Mouse (Mus musculus) megakaryocyte, adult 5-6 weeks (primary cell): ENCODE data around the gene Ilk. TPM values are rescaled to one million over a fixed set of nuclear protein-coding genes. Genes with fewer than 3 reads are reported as not detected.
A peak's percentile ranks its signal among the peaks of the same experiment; 100 is the strongest.

Experiments used
- ATAC-seq: 2 replicates; pipeline ENCODE4 v1.8.0; 2016; ENCODE audit warnings: mild to moderate bottlenecking, inconsistent platforms; ENCODE audit not compliant: poor library complexity, severe bottlenecking
- total RNA-seq, 2 experiments: library from RNA; stranded (forward) in 1 of 2; stranded (reverse) in 1 of 2; fragments of 153-499, 151-499 nt in 1 of 2; fragments of 221-1000, 200-1000 nt in 1 of 2; gene quantifications; 2 replicates each; pipeline versions ENCODE4 v1.2.3 to v1.2.4; 2015 to 2017

The Ilk gene
- total RNA-seq, 2 experiments from 2014 or later, result 183 to 259 TPM

GRCm38 (mm10) chr7:105778553-105779265, 42.3 kb downstream of the Ilk start:
- peak; percentile 87 for ATAC-seq

- no peak for ATAC-seq
Observed at GRCm38 (mm10) chr7:105783861-105784260, 47.5 kb downstream of the Ilk start.

- ATAC-seq, result no peak
Observed at GRCm38 (mm10) chr7:105784556-105784955, 48.2 kb downstream of the Ilk start.

- no peak for ATAC-seq
Observed at GRCm38 (mm10) chr7:105786506-105787284, 50.3 kb downstream of the Ilk start.

- 0 out of 2 replicates have a peak, but pooled peaks have one; percentile 19 for ATAC-seq
Observed at GRCm38 (mm10) chr7:105787285-105788140, 51.1 kb downstream of the Ilk start, which contains the start of gene Dchs1. Gene Dchs1 (minus strand): TSS chr7:105787654.

- ATAC-seq, result no peak
Observed at GRCm38 (mm10) chr7:105791147-105791546, 54.8 kb downstream of the Ilk start.

Other genes with a start within 250 kb of the Ilk start
- gene Smpd1, start 182.2 kb upstream of the Ilk start, total RNA-seq (2015), result 25.8 and 26.1 TPM in 2 replicates
- gene Smpd1, start 182.2 kb upstream of the Ilk start, total RNA-seq (2017), result 24.7 and 33.3 TPM in 2 replicates
- gene Apbb1, start 154.9 kb upstream of the Ilk start, total RNA-seq (2015), result 1.6 and 1.9 TPM in 2 replicates
- gene Apbb1, start 154.9 kb upstream of the Ilk start, total RNA-seq (2017), result 3.7 and 9.5 TPM in 2 replicates
- not detected in 2 replicates for gene Hpx, start 136.5 kb upstream of the Ilk start, total RNA-seq (2015)
- 0.29 TPM in 1 of 2 replicates, not detected in the other for gene Hpx, start 136.5 kb upstream of the Ilk start, total RNA-seq (2017)
- 14.8 and 19.7 TPM in 2 replicates for gene Trim3, start 103.0 kb upstream of the Ilk start, total RNA-seq (2015)
- gene Trim3, start 103.0 kb upstream of the Ilk start, total RNA-seq (2017), result 10.9 and 15.3 TPM in 2 replicates
- 77.3 and 105 TPM in 2 replicates for gene Timm10b, start 96.5 kb upstream of the Ilk start, total RNA-seq (2015)
- gene Timm10b, start 96.5 kb upstream of the Ilk start, total RNA-seq (2017), result 85.4 and 91.6 TPM in 2 replicates
- 6.9 and 12.0 TPM in 2 replicates for gene Arfip2, start 96.2 kb upstream of the Ilk start, total RNA-seq (2015)
- gene Arfip2, start 96.2 kb upstream of the Ilk start, total RNA-seq (2017), result 24.6 and 24.8 TPM in 2 replicates
- 6.7 and 18.0 TPM in 2 replicates for gene Gm45799, start 96.0 kb upstream of the Ilk start, total RNA-seq (2015)
- gene Gm45799, start 96.0 kb upstream of the Ilk start, total RNA-seq (2017), result 6.0 and 6.6 TPM in 2 replicates
- 1.8 and 4.7 TPM in 2 replicates for gene Dnhd1, start 85.8 kb upstream of the Ilk start, total RNA-seq (2015)
- 0.95 and 2.7 TPM in 2 replicates for gene Dnhd1, start 85.8 kb upstream of the Ilk start, total RNA-seq (2017)
- 12.3 and 15.8 TPM in 2 replicates for gene Rrp8, start 793 bp downstream of the Ilk start, total RNA-seq (2015)
- 17.4 and 21.0 TPM in 2 replicates for gene Rrp8, start 793 bp downstream of the Ilk start, total RNA-seq (2017)
- 259 and 284 TPM in 2 replicates for gene Taf10, start 7.8 kb downstream of the Ilk start, total RNA-seq (2015)
- 129 and 148 TPM in 2 replicates for gene Taf10, start 7.8 kb downstream of the Ilk start, total RNA-seq (2017)
- 69.7 and 71.5 TPM in 2 replicates for gene Tpp1, start 15.6 kb downstream of the Ilk start, total RNA-seq (2015)
- 21.7 and 29.0 TPM in 2 replicates for gene Tpp1, start 15.6 kb downstream of the Ilk start, total RNA-seq (2017)
- 0.07 TPM in 2 replicates for gene Dchs1, start 51.1 kb downstream of the Ilk start, total RNA-seq (2015)
- gene Dchs1, start 51.1 kb downstream of the Ilk start, total RNA-seq (2017), result 0.04 TPM in 1 of 2 replicates, not detected in the other
- 74.5 and 84.2 TPM in 2 replicates for gene Mrpl17, start 74.5 kb downstream of the Ilk start, total RNA-seq (2015)
- 37.8 and 40.1 TPM in 2 replicates for gene Mrpl17, start 74.5 kb downstream of the Ilk start, total RNA-seq (2017)
- 94.8 and 106 TPM in 2 replicates for gene Gm4070, start 217.4 kb downstream of the Ilk start, total RNA-seq (2015)
- gene Gm4070, start 217.4 kb downstream of the Ilk start, total RNA-seq (2017), result 423 and 519 TPM in 2 replicates